Mouse (Mus musculus) midbrain, embryonic 16.5 days (tissue): ENCODE measurements around the gene Mrpl37. TPM values are rescaled to one million over a fixed set of nuclear protein-coding genes. Genes with fewer than 3 reads are reported as not detected.
A peak's percentile ranks its signal among the peaks of the same experiment; 100 is the strongest.

Experiments used
- ATAC-seq: fragments of 200-750 bp; cut with Nextera tagmentation; 2 replicates; pipeline ENCODE4 v1.8.0; 2017; ENCODE audit warnings: moderate TSS enrichment
- H3K27ac ChIP-seq: fragments of 300-500 bp; sonication (generic); 2 replicates; pipeline ENCODE4 v1.5.1; 2014; ENCODE audit warnings: mild to moderate bottlenecking, low read length, mixed read lengths
- H3K27me3 ChIP-seq: fragments of 300-500 bp; sonication (generic); 2 replicates; pipeline ENCODE4 v1.6.1; 2014; ENCODE audit warnings: low read depth, low read length, mixed read lengths; ENCODE audit not compliant: control insufficient read depth, insufficient read depth
- H3K36me3 ChIP-seq: fragments of 300-500 bp; sonication (generic); 2 replicates; pipeline ENCODE4 v1.6.1; 2014; ENCODE audit warnings: mild to moderate bottlenecking, low read length, moderate library complexity, mixed read lengths; ENCODE audit not compliant: control insufficient read depth, insufficient read depth
- H3K4me1 ChIP-seq: fragments of 300-500 bp; sonication (generic); 2 replicates; pipeline ENCODE4 v1.6.1; 2014; ENCODE audit warnings: mild to moderate bottlenecking, low read length, mixed read lengths; ENCODE audit not compliant: control insufficient read depth, insufficient read depth
- H3K4me2 ChIP-seq: fragments of 300-500 bp; sonication (generic); 2 replicates; pipeline ENCODE4 v1.6.1; 2014; ENCODE audit warnings: mild to moderate bottlenecking, low read length, mixed read lengths
- H3K4me3 ChIP-seq: fragments of 300-500 bp; sonication (generic); 2 replicates; pipeline ENCODE4 v1.5.1; 2014; ENCODE audit warnings: low read depth, mild to moderate bottlenecking, low read length, moderate library complexity, mixed read lengths
- H3K9ac ChIP-seq: fragments of 300-500 bp; sonication (generic); 2 replicates; pipeline ENCODE4 v1.6.1; 2014; ENCODE audit warnings: low read depth, low read length, mixed read lengths
- H3K9me3 ChIP-seq: fragments of 300-500 bp; sonication (generic); replicated peaks from 2 replicates; pipeline ENCODE4 v1.6.1; 2014; ENCODE audit warnings: mild to moderate bottlenecking, low read length, mixed read lengths; ENCODE audit not compliant: control insufficient read depth, poor library complexity, severe bottlenecking
- WGBS: fragments of 180-500 bp; shearing (Covaris S2); extraction: QIAGEN DNeasy Blood & Tissue Kit; methylation state at CpG from one replicate; pipeline ENCODE4 v1.1.7; 2014; 5-methylcytosine and 5-hydroxymethylcytosine counted together
- polyA plus RNA-seq: library from polyadenylated mRNA; unstranded; fragments of >200 nt; fragmentation: Nextera tagmentation; extraction: Ambion mirVana; gene quantifications from 2 replicates; pipeline ENCODE4 v1.2.1, GENCODE M21; 2015

Gene Mrpl37
- polyA plus RNA-seq, 1 experiment from 2014 or later, result 77.3 TPM

- Histone ChIP-seq H3K4me2 (no peak overlapping the region), H3K36me3 (no peaks in the 10 kb centered on the region), H3K9ac (no peak overlapping the region), H3K9me3 (no peaks in the 10 kb centered on the region), H3K4me1 (peaks cover 4% of the 10 kb centered on the region), H3K27me3 (no peaks in the 10 kb centered on the region), H3K4me3 (no peak overlapping the region), H3K27ac (no peak overlapping the region)
- 82% methylated on average over 4 of the region's 4 CpGs for WGBS
- peak; percentile 57; the same call in 1 of the 2 replicates for ATAC-seq
Observed at GRCm38 (mm10) chr4:107078894-107079293, 12.2 kb upstream of the Mrpl37 start.

GRCm38 (mm10) chr4:107075456-107075855 lies 8.8 kb upstream of the Mrpl37 start:
- Histone ChIP-seq H3K27me3 (no peaks in the 10 kb centered on the region), H3K4me1 (0 out of 2 replicates have a peak, but pooled peaks cover 2% of the 10 kb centered on the region), H3K9me3 (no peaks in the 10 kb centered on the region), H3K4me3 (no peak overlapping the region), H3K4me2 (no peak overlapping the region), H3K36me3 (no peaks in the 10 kb centered on the region), H3K27ac (peak overlapping the region; percentile 45; the same call in 1 of the 2 replicates), H3K9ac (no peak overlapping the region)
- no peak for ATAC-seq
- WGBS, result 31% methylated on average over 5 of the region's 5 CpGs

- H3K27me3 ChIP-seq, result no peaks in the 10 kb centered on the region
- H3K27ac ChIP-seq, result no peak overlapping the region
- no peak overlapping the region for H3K9ac ChIP-seq
- H3K4me3 ChIP-seq, result no peak overlapping the region
- H3K4me1 ChIP-seq, result peaks cover 4% of the 10 kb centered on the region; the same call in 1 of the 2 replicates
- no peaks in the 10 kb centered on the region for H3K36me3 ChIP-seq
- no peak for ATAC-seq
- WGBS, result 78% methylated on average over 9 of the region's 9 CpGs
- H3K4me2 ChIP-seq, result no peak overlapping the region
- no peaks in the 10 kb centered on the region for H3K9me3 ChIP-seq
Observed at GRCm38 (mm10) chr4:107072343-107072742, 5.7 kb upstream of the Mrpl37 start.

- peak; percentile 60 for ATAC-seq
- Histone ChIP-seq H3K4me1 (peaks cover 13% of the 10 kb centered on the region), H3K27me3 (no peaks in the 10 kb centered on the region), H3K9me3 (no peaks in the 10 kb centered on the region), H3K4me2 (peak overlapping the region; percentile 98), H3K27ac (no peak overlapping the region), H3K9ac (peak overlapping the region; percentile 60), H3K36me3 (0 out of 2 replicates have a peak, but pooled peaks cover 2% of the 10 kb centered on the region), H3K4me3 (peak overlapping the region; percentile 66)
- 3% methylated on average over 33 of the region's 33 CpGs for WGBS
Observed at GRCm38 (mm10) chr4:107067151-107067840, 628 bp upstream of the Mrpl37 start.

- peaks cover 16% of the 10 kb centered on the region for H3K36me3 ChIP-seq
- no peak overlapping the region for H3K27ac ChIP-seq
- H3K4me1 ChIP-seq, result peaks cover 13% of the 10 kb centered on the region
- no peak overlapping the region for H3K9ac ChIP-seq
- WGBS, result 92% methylated on average over 5 of the region's 5 CpGs
- no peaks in the 10 kb centered on the region for H3K27me3 ChIP-seq
- no peak for ATAC-seq
- H3K9me3 ChIP-seq, result no peaks in the 10 kb centered on the region
- H3K4me3 ChIP-seq, result no peak overlapping the region
- H3K4me2 ChIP-seq, result no peak overlapping the region
Observed at GRCm38 (mm10) chr4:107064394-107065098, 2.1 kb downstream of the Mrpl37 start.

- Histone ChIP-seq H3K36me3 (peaks cover 18% of the 10 kb centered on the region), H3K27ac (no peak overlapping the region)
Observed at GRCm38 (mm10) chr4:107063214-107063613, 3.5 kb downstream of the Mrpl37 start.

GRCm38 (mm10) chr4:107061560-107061959 lies 5.1 kb downstream of the Mrpl37 start:
- no peak for ATAC-seq
- no peak overlapping the region for H3K4me2 ChIP-seq
- no peaks in the 10 kb centered on the region for H3K9me3 ChIP-seq
- WGBS, result 95% methylated on average over 4 of the region's 4 CpGs
- peaks cover 18% of the 10 kb centered on the region for H3K36me3 ChIP-seq
- no peak overlapping the region for H3K9ac ChIP-seq
- H3K4me1 ChIP-seq, result peaks cover 8% of the 10 kb centered on the region
- H3K27ac ChIP-seq, result no peak overlapping the region
- no peak overlapping the region for H3K4me3 ChIP-seq
- H3K27me3 ChIP-seq, result no peaks in the 10 kb centered on the region

More at GRCm38 (mm10) chr4:107063214-107063613, 3.5 kb downstream of the Mrpl37 start:
- 91% methylated on average over 3 of the region's 3 CpGs for WGBS
- peaks cover 13% of the 10 kb centered on the region for H3K4me1 ChIP-seq
- H3K9me3 ChIP-seq, result no peaks in the 10 kb centered on the region
- H3K27me3 ChIP-seq, result no peaks in the 10 kb centered on the region
- H3K9ac ChIP-seq, result no peak overlapping the region
- ATAC-seq, result no peak
- H3K4me2 ChIP-seq, result no peak overlapping the region
- no peak overlapping the region for H3K4me3 ChIP-seq

GRCm38 (mm10) chr4:107058781-107059180 lies 7.9 kb downstream of the Mrpl37 start:
- Histone ChIP-seq H3K9ac (no peak overlapping the region), H3K27ac (no peak overlapping the region), H3K9me3 (no peaks in the 10 kb centered on the region), H3K36me3 (peaks cover 16% of the 10 kb centered on the region), H3K27me3 (no peaks in the 10 kb centered on the region), H3K4me2 (no peak overlapping the region), H3K4me1 (no peaks in the 10 kb centered on the region), H3K4me3 (no peak overlapping the region)
- ATAC-seq, result no peak
- WGBS, result 89% methylated on average over 6 of the region's 6 CpGs

GRCm38 (mm10) chr4:107058346-107058745 lies 8.3 kb downstream of the Mrpl37 start:
- peaks cover 16% of the 10 kb centered on the region for H3K36me3 ChIP-seq
- WGBS, result 79% methylated on average over 5 of the region's 5 CpGs
- ATAC-seq, result no peak
- H3K27me3 ChIP-seq, result no peaks in the 10 kb centered on the region
- no peaks in the 10 kb centered on the region for H3K9me3 ChIP-seq
- H3K4me3 ChIP-seq, result no peak overlapping the region
- H3K27ac ChIP-seq, result no peak overlapping the region
- no peaks in the 10 kb centered on the region for H3K4me1 ChIP-seq
- no peak overlapping the region for H3K9ac ChIP-seq
- H3K4me2 ChIP-seq, result no peak overlapping the region
